ENCODE assay signal across 16 mouse cellular contexts in the genomic region with DNA sequence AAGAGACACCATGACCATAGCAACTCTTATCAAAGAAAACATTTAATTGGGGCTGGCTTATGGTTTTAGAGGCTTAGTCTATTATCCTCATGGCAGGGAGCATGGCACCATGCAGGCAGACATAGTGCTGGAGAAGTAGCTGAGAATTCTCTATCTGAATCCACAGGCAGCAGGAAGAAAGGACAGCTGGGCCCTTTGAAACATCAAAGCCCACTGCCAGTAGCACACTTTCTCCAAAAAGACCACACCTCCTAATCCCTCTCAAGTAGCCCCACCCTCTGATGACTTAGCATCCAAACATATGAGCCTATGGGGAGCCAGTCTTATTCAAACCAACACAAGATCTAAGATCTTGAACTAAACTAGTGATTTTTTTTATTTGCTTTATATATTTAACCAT.
"Had no signal": no experiment of that assay in that cellular context is flagged by ENCODE, and none has a peak within 500 bp of the region (broad histone marks: within the 10 kb centered on the region; RNA-seq: fewer than 3 reads in every experiment).

No protein-coding gene starts in this region.

- H3K4me1 ChIP-seq: lung, embryonic 15.5 days; megakaryocyte, embryonic 14.5 days; neural tube, embryonic 12.5 days; stomach, embryonic 15.5 days had no signal

- H3K4me2 ChIP-seq: lung, embryonic 15.5 days; neural tube, embryonic 12.5 days; stomach, embryonic 15.5 days had no signal

- DNase-seq: liver, postnatal 0 days; lung, adult 2 months; lung, postnatal 14 days; lung, postnatal 36 days; midbrain, embryonic 14.5 days; right cerebral cortex, postnatal 14 days; thymus, adult 2 months; thymus, postnatal 25 days; thymus, postnatal 4 days had no signal

- H3K4me3 ChIP-seq: lung, embryonic 15.5 days; megakaryocyte, embryonic 14.5 days; neural tube, embryonic 12.5 days; stomach, embryonic 15.5 days had no signal

- H3K9ac ChIP-seq: liver, postnatal 0 days; lung, embryonic 15.5 days; neural tube, embryonic 12.5 days; stomach, embryonic 15.5 days had no signal

- H3K27me3 ChIP-seq: lung, embryonic 15.5 days; megakaryocyte, embryonic 14.5 days; neural tube, embryonic 12.5 days; stomach, embryonic 15.5 days had no signal

- H3K27ac ChIP-seq: lung, embryonic 15.5 days; macrophage; neural tube, embryonic 12.5 days; stomach, embryonic 15.5 days; stomach, postnatal 0 days had no signal

- ATAC-seq: liver, postnatal 0 days; lung, postnatal 0 days had no signal

- H3K9me3 ChIP-seq: lung, embryonic 15.5 days; megakaryocyte, embryonic 14.5 days; neural tube, embryonic 12.5 days; stomach, embryonic 15.5 days had no signal

- H3K36me3 ChIP-seq: lung, embryonic 15.5 days; neural tube, embryonic 12.5 days; stomach, embryonic 15.5 days had no signal
